Mouse (Mus musculus) liver, embryonic 14.5 days (tissue): ENCODE measurements at regions not wholly inside any gene's neighbourhood (a gene's known extent, or its start where the extent isn't known, plus 50 kb on each side); places are given as distances from the start of the nearest gene placed in this dataset.

ENCODE experiments used
- CTCF ChIP-seq: IDR thresholded peaks from 2 replicates; pipeline ENCODE4 v1.5.1; 2016; ENCODE audit warnings: antibody characterized with exemption, low read depth, control low read depth
- EP300 ChIP-seq: IDR thresholded peaks from 2 replicates; pipeline ENCODE4 v1.6.1; 2016; ENCODE audit warnings: antibody characterized with exemption, low read depth

- TF ChIP-seq CTCF, result no peak
- no peak for TF ChIP-seq EP300
These were observed 79.5 kb upstream of the Tram1l1 start for GRCm38 (mm10) chr3:124240936-124241733.
